Mouse (Mus musculus) testis, adult 2 months (tissue): ENCODE data around the gene Tmem95. TPM values are rescaled to one million over a fixed set of nuclear protein-coding genes. Genes with fewer than 3 reads are reported as not detected.
A peak's percentile ranks its signal among the peaks of the same experiment; 100 is the strongest.

Source experiments
- H3K27ac ChIP-seq: fragments of 200-500 bp; 2 replicates; pipeline ENCODE4 v1.5.1; 2012; ENCODE audit warnings: low read depth, low read length; ENCODE audit not compliant: control insufficient read depth, insufficient read depth
- H3K27me3 ChIP-seq: fragments of 200-500 bp; 2 replicates; pipeline ENCODE4 v1.6.1; 2012; ENCODE audit warnings: mild to moderate bottlenecking, low read length, moderate library complexity; ENCODE audit not compliant: control insufficient read depth, insufficient read depth
- H3K36me3 ChIP-seq: fragments of 200-500 bp; 2 replicates; pipeline ENCODE4 v1.6.1; 2012; ENCODE audit warnings: mild to moderate bottlenecking, low read length; ENCODE audit not compliant: control insufficient read depth, insufficient read depth
- H3K4me1 ChIP-seq: fragments of 200-500 bp; 2 replicates; pipeline ENCODE4 v1.6.1; 2012; ENCODE audit warnings: low read length; ENCODE audit not compliant: control insufficient read depth, insufficient read depth
- H3K4me3 ChIP-seq: fragments of 200-500 bp; 2 replicates; pipeline ENCODE4 v1.5.1; 2012; ENCODE audit warnings: low read depth, mild to moderate bottlenecking, low read length, moderate library complexity, mixed read lengths; ENCODE audit not compliant: control insufficient read depth
- CTCF ChIP-seq: fragments of 200-500 bp; IDR thresholded peaks from 2 replicates; pipeline ENCODE4 v1.5.1; 2012; ENCODE audit warnings: low read depth, mild to moderate bottlenecking, inconsistent platforms, low read length, moderate library complexity; ENCODE audit not compliant: control insufficient read depth, insufficient read depth, insufficient replicate concordance
- POLR2A ChIP-seq: fragments of 200-500 bp; IDR thresholded peaks from 2 replicates; pipeline ENCODE4 v1.6.1; 2012; ENCODE audit warnings: low read depth, mild to moderate bottlenecking, inconsistent platforms, low read length, moderate library complexity; ENCODE audit not compliant: control insufficient read depth
- polyA plus RNA-seq: library from polyadenylated mRNA; depleted of rRNA; stranded (reverse); fragments of >200 nt; gene quantifications from 2 replicates; pipeline ENCODE4 v1.2.3, GENCODE M21; 2012

Gene Tmem95
- polyA plus RNA-seq, 1 experiment: 20.8 TPM

- H3K4me1 ChIP-seq: peaks cover 32% of the 10 kb centered on the region
- TF ChIP-seq POLR2A: no peak
- peak; percentile 94 for TF ChIP-seq CTCF
- H3K27me3 ChIP-seq: no peaks in the 10 kb centered on the region
- no peaks in the 10 kb centered on the region for H3K36me3 ChIP-seq
- H3K27ac ChIP-seq: no peak overlapping the region
- peak overlapping the region; percentile 81 for H3K4me3 ChIP-seq
Observed at GRCm38 (mm10) chr11:69876867-69877266, 951 bp downstream of the Tmem95 start.

GRCm38 (mm10) chr11:69876186-69876585 lies 1.6 kb downstream of the Tmem95 start:
- peak overlapping the region; percentile 81 for H3K4me3 ChIP-seq
- no peaks in the 10 kb centered on the region for H3K36me3 ChIP-seq
- TF ChIP-seq POLR2A: no peak
- TF ChIP-seq CTCF: no peak
- peaks cover 26% of the 10 kb centered on the region for H3K4me1 ChIP-seq
- H3K27me3 ChIP-seq: no peaks in the 10 kb centered on the region
- H3K27ac ChIP-seq: no peak overlapping the region

GRCm38 (mm10) chr11:69872451-69872850 lies 5.4 kb downstream of the Tmem95 start:
- H3K4me1 ChIP-seq: peaks cover 10% of the 10 kb centered on the region
- no peaks in the 10 kb centered on the region for H3K27me3 ChIP-seq
- no peak overlapping the region for H3K27ac ChIP-seq
- H3K4me3 ChIP-seq: no peak overlapping the region
- TF ChIP-seq POLR2A (no peak), CTCF (no peak)
- no peaks in the 10 kb centered on the region for H3K36me3 ChIP-seq

GRCm38 (mm10) chr11:69871822-69872221 lies 6.0 kb downstream of the Tmem95 start:
- Histone ChIP-seq H3K27ac (no peak overlapping the region), H3K4me1 (peaks cover 7% of the 10 kb centered on the region), H3K27me3 (no peaks in the 10 kb centered on the region), H3K4me3 (no peak overlapping the region), H3K36me3 (no peaks in the 10 kb centered on the region)
- no peak for TF ChIP-seq POLR2A
- TF ChIP-seq CTCF: no peak

GRCm38 (mm10) chr11:69870289-69871069 lies 7.3 kb downstream of the Tmem95 start:
- Histone ChIP-seq H3K27me3 (no peaks in the 10 kb centered on the region), H3K4me1 (no peaks in the 10 kb centered on the region), H3K4me3 (no peak overlapping the region), H3K36me3 (no peaks in the 10 kb centered on the region), H3K27ac (no peak overlapping the region)
- TF ChIP-seq CTCF (no peak), POLR2A (no peak)

GRCm38 (mm10) chr11:69867335-69867734 lies 10.5 kb downstream of the Tmem95 start:
- Histone ChIP-seq H3K4me1 (no peaks in the 10 kb centered on the region), H3K27me3 (no peaks in the 10 kb centered on the region), H3K4me3 (no peak overlapping the region), H3K36me3 (no peaks in the 10 kb centered on the region), H3K27ac (no peak overlapping the region)
- TF ChIP-seq CTCF (no peak), POLR2A (no peak)

GRCm38 (mm10) chr11:69865561-69865960 lies 12.3 kb downstream of the Tmem95 start:
- TF ChIP-seq POLR2A (no peak), CTCF (no peak)
- Histone ChIP-seq H3K36me3 (no peaks in the 10 kb centered on the region), H3K4me3 (no peak overlapping the region), H3K4me1 (no peaks in the 10 kb centered on the region), H3K27ac (no peak overlapping the region), H3K27me3 (no peaks in the 10 kb centered on the region)
